Mouse (Mus musculus) activated CD4-positive, CD25-positive, alpha-beta regulatory T cell, adult 4 months (primary cell): ENCODE results near the gene Ripk3. TPM values are rescaled to one million over a fixed set of nuclear protein-coding genes. Genes with fewer than 3 reads are reported as not detected.
A peak's percentile ranks its signal among the peaks of the same experiment; 100 is the strongest.

Experiments used
- ATAC-seq: one replicate; pipeline ENCODE4 v1.8.0; 2017
- polyA plus RNA-seq, 2 experiments: library from polyadenylated mRNA; unstranded; fragments of 100-300 nt; shearing (Covaris generic); gene quantifications; one replicate each; pipeline ENCODE4 v1.2.1; 2017

Ripk3 gene
- polyA plus RNA-seq, 2 experiments from 2014 or later: 94.3 to 99.3 TPM

GRCm38 (mm10) chr14:55761163-55761562 lies 27.5 kb downstream of the Ripk3 start, which contains the start of gene Ltb4r2:
Gene Ltb4r2, plus strand, starts transcription at chr14:55761428.
- no peak for ATAC-seq

GRCm38 (mm10) chr14:55760156-55760555 lies 28.5 kb downstream of the Ripk3 start:
- peak; percentile 53 for ATAC-seq

- no peak for ATAC-seq
Observed at GRCm38 (mm10) chr14:55758363-55758784, 30.3 kb downstream of the Ripk3 start, which contains the start of gene Cideb. Gene Cideb, minus strand, starts transcription at chr14:55758458.

- ATAC-seq: no peak
Observed at GRCm38 (mm10) chr14:55757566-55757965, 31.1 kb downstream of the Ripk3 start.

- ATAC-seq: no peak
Observed at GRCm38 (mm10) chr14:55747051-55747847, 41.4 kb downstream of the Ripk3 start.

GRCm38 (mm10) chr14:55745861-55746237 lies 42.8 kb downstream of the Ripk3 start:
- ATAC-seq: peak; percentile 33

GRCm38 (mm10) chr14:55745180-55745860 lies 43.3 kb downstream of the Ripk3 start, which contains the start of the genes Dhrs1 and Nop9:
Gene Dhrs1, minus strand, starts transcription at chr14:55745690.
Gene Nop9, plus strand, starts transcription at chr14:55745693.
- peak; percentile 64 for ATAC-seq

GRCm38 (mm10) chr14:55743711-55744110 lies 45.0 kb downstream of the Ripk3 start:
- peak; percentile 65 for ATAC-seq

GRCm38 (mm10) chr14:55737086-55737687 lies 51.5 kb downstream of the Ripk3 start:
- ATAC-seq: no peak

GRCm38 (mm10) chr14:55735758-55736157 lies 52.9 kb downstream of the Ripk3 start:
- no peak for ATAC-seq

- no peak for ATAC-seq
Observed at GRCm38 (mm10) chr14:55735334-55735733, 53.3 kb downstream of the Ripk3 start.

Other genes with a start within 250 kb of the Ripk3 start
- 10 to 100 TPM; 23.6 to 33.4 TPM for gene Pck2, start 248.6 kb downstream of the Ripk3 start, polyA plus RNA-seq
- 10 to 100 TPM; 95.9 to 97.4 TPM for gene Dcaf11, start 228.9 kb downstream of the Ripk3 start, polyA plus RNA-seq
- not detected for gene A730061H03Rik, start 228.5 kb downstream of the Ripk3 start, polyA plus RNA-seq
- not detected for gene Fitm1, start 213.2 kb downstream of the Ripk3 start, polyA plus RNA-seq
- 100 to 1,000 TPM; 700 to 830 TPM for gene Psme1, start 210.7 kb downstream of the Ripk3 start, polyA plus RNA-seq
- gene Emc9, start 203.6 kb downstream of the Ripk3 start, polyA plus RNA-seq: 10 to 100 TPM; 25.2 to 28.6 TPM
- gene Psme2, start 197.8 kb downstream of the Ripk3 start, polyA plus RNA-seq: 100 to 1,000 TPM; 980 to 996 TPM
- 10 to 100 TPM; 32.6 to 33.3 TPM for gene Rnf31, start 197.2 kb downstream of the Ripk3 start, polyA plus RNA-seq
- gene Irf9, start 185.3 kb downstream of the Ripk3 start, polyA plus RNA-seq: 100 to 1,000 TPM; 129 to 164 TPM
- gene Rec8, start 170.8 kb downstream of the Ripk3 start, polyA plus RNA-seq: 1 to 10 TPM; 1.3 to 1.9 TPM
- 10 to 100 TPM; 29.2 to 30.6 TPM for gene Ipo4, start 152.9 kb downstream of the Ripk3 start, polyA plus RNA-seq
- not detected for gene Gm49378, start 151.0 kb downstream of the Ripk3 start, polyA plus RNA-seq
- gene Tm9sf1, start 145.1 kb downstream of the Ripk3 start, polyA plus RNA-seq: 10 to 100 TPM; 38.8 to 49.2 TPM
- 1 to 10 TPM in 1 of 2 experiments, under 1 TPM in 1; 0.57 to 2.1 TPM for gene Tssk4, start 138.7 kb downstream of the Ripk3 start, polyA plus RNA-seq
- 10 to 100 TPM; 87.8 to 88.5 TPM for gene Mdp1, start 128.4 kb downstream of the Ripk3 start, polyA plus RNA-seq
- 10 to 100 TPM; 23.7 to 25.9 TPM for gene Gmpr2, start 116.9 kb downstream of the Ripk3 start, polyA plus RNA-seq
- 100 to 1,000 TPM; 361 to 408 TPM for gene Nedd8, start 116.7 kb downstream of the Ripk3 start, polyA plus RNA-seq
- gene Tinf2, start 107.0 kb downstream of the Ripk3 start, polyA plus RNA-seq: 10 to 100 TPM; 23.4 to 28.3 TPM
- gene Tgm1, start 74.9 kb downstream of the Ripk3 start, polyA plus RNA-seq: not detected
- gene Rabggta, start 66.6 kb downstream of the Ripk3 start, polyA plus RNA-seq: 10 to 100 TPM; 53.3 to 60.8 TPM
- 10 to 100 TPM; 46.4 to 48.9 TPM for gene Dhrs1, start 43.2 kb downstream of the Ripk3 start, polyA plus RNA-seq
- gene Nop9, start 43.2 kb downstream of the Ripk3 start, polyA plus RNA-seq: 1 to 10 TPM; 6.0 to 8.2 TPM
- gene Cideb, start 30.4 kb downstream of the Ripk3 start, polyA plus RNA-seq: not detected
- under 1 TPM in 1 of 2 experiments, not detected in 1; 0.40 TPM for gene Ltb4r2, start 27.4 kb downstream of the Ripk3 start, polyA plus RNA-seq
- gene Ltb4r1, start 22.9 kb downstream of the Ripk3 start, polyA plus RNA-seq: 1 to 10 TPM; 2.5 to 5.6 TPM
- gene Adcy4, start 4.8 kb downstream of the Ripk3 start, polyA plus RNA-seq: under 1 TPM in 1 of 2 experiments, not detected in 1; 0.08 TPM
- gene Nfatc4, start 34.3 kb upstream of the Ripk3 start, polyA plus RNA-seq: not detected
- under 1 TPM in 1 of 2 experiments, not detected in 1; 0.08 TPM for gene Nynrin, start 65.1 kb upstream of the Ripk3 start, polyA plus RNA-seq
- under 1 TPM in 1 of 2 experiments, not detected in 1; 0.24 TPM for gene Cbln3, start 95.5 kb upstream of the Ripk3 start, polyA plus RNA-seq
- gene Khnyn, start 96.1 kb upstream of the Ripk3 start, polyA plus RNA-seq: 10 to 100 TPM in 1 of 2 experiments, 1 to 10 TPM in 1; 9.9 to 11.6 TPM
- gene Sdr39u1, start 111.4 kb upstream of the Ripk3 start, polyA plus RNA-seq: 10 to 100 TPM; 66.2 to 86.2 TPM
- not detected for gene Cma1, start 155.8 kb upstream of the Ripk3 start, polyA plus RNA-seq
- not detected for gene Cma2, start 162.1 kb upstream of the Ripk3 start, polyA plus RNA-seq
- not detected for gene Mcpt1, start 229.1 kb upstream of the Ripk3 start, polyA plus RNA-seq
- not detected for gene Mcpt9, start 241.6 kb upstream of the Ripk3 start, polyA plus RNA-seq